Mouse (Mus musculus): ENCODE measurements around the gene Cdip1. TPM values are rescaled to one million over a fixed set of nuclear protein-coding genes. Genes with fewer than 3 reads are reported as not detected.

Cdip1 gene
- polyA plus RNA-seq, 1 experiment from 2014 or later = 82.0 TPM

GRCm38 (mm10) chr16:4713861-4714710, 76.0 kb downstream of the Cdip1 start:
- peaks cover 7% of the 10 kb centered on the region; the same call in 1 of the 2 replicates for H3K4me1 ChIP-seq (ENCODE audit: control insufficient read depth, insufficient read depth, low read length)
- no peak overlapping the region for H3K27ac ChIP-seq (ENCODE audit: low read length)
- WGBS = 84% methylated on average over 17 of the region's 17 CpGs
- H3K4me3 ChIP-seq (replicated peaks; ENCODE audit: low read length) = no peak overlapping the region
- no peaks in the 10 kb centered on the region for H3K36me3 ChIP-seq (ENCODE audit: control insufficient read depth, insufficient read depth, low read length)
- H3K9ac ChIP-seq (ENCODE audit: low read length) = no peak overlapping the region
- no peak for ATAC-seq (ENCODE audit: insufficient read depth, low FRiP score)
- no peak overlapping the region for H3K4me2 ChIP-seq (ENCODE audit: low read depth, low read length)
- H3K9me3 ChIP-seq (replicated peaks; ENCODE audit: control insufficient read depth, low read length) = no peaks in the 10 kb centered on the region
- H3K27me3 ChIP-seq (ENCODE audit: control insufficient read depth, insufficient read depth, low read length) = no peaks in the 10 kb centered on the region

GRCm38 (mm10) chr16:4711173-4711572, 78.9 kb downstream of the Cdip1 start:
- no peak overlapping the region for H3K4me2 ChIP-seq (ENCODE audit: low read depth, low read length)
- ATAC-seq (ENCODE audit: insufficient read depth, low FRiP score) = no peak
- H3K4me1 ChIP-seq (ENCODE audit: control insufficient read depth, insufficient read depth, low read length) = no peaks in the 10 kb centered on the region
- no peak overlapping the region for H3K9ac ChIP-seq (ENCODE audit: low read length)
- 89% methylated on average over 4 of the region's 4 CpGs for WGBS
- peaks cover 14% of the 10 kb centered on the region; the same call in 1 of the 2 replicates for H3K36me3 ChIP-seq (ENCODE audit: control insufficient read depth, insufficient read depth, low read length)
- no peaks in the 10 kb centered on the region for H3K27me3 ChIP-seq (ENCODE audit: control insufficient read depth, insufficient read depth, low read length)
- H3K4me3 ChIP-seq (replicated peaks; ENCODE audit: low read length) = no peak overlapping the region
- H3K9me3 ChIP-seq (replicated peaks; ENCODE audit: control insufficient read depth, low read length) = no peaks in the 10 kb centered on the region
- no peak overlapping the region for H3K27ac ChIP-seq (ENCODE audit: low read length)

- H3K27ac ChIP-seq (ENCODE audit: low read length) = no peak overlapping the region
- no peaks in the 10 kb centered on the region for H3K4me1 ChIP-seq (ENCODE audit: control insufficient read depth, insufficient read depth, low read length)
- H3K9me3 ChIP-seq (replicated peaks; ENCODE audit: control insufficient read depth, low read length) = no peaks in the 10 kb centered on the region
- H3K36me3 ChIP-seq (ENCODE audit: control insufficient read depth, insufficient read depth, low read length) = peaks cover 32% of the 10 kb centered on the region; the same call in 1 of the 2 replicates
- H3K4me3 ChIP-seq (replicated peaks; ENCODE audit: low read length) = no peak overlapping the region
- H3K27me3 ChIP-seq (ENCODE audit: control insufficient read depth, insufficient read depth, low read length) = no peaks in the 10 kb centered on the region
- no peak overlapping the region for H3K9ac ChIP-seq (ENCODE audit: low read length)
- no peak for ATAC-seq (ENCODE audit: insufficient read depth, low FRiP score)
- no peak overlapping the region for H3K4me2 ChIP-seq (ENCODE audit: low read depth, low read length)
- WGBS = 43% methylated on average over 4 of the region's 4 CpGs
These were observed 84.6 kb downstream of the Cdip1 start for GRCm38 (mm10) chr16:4705541-4705940.

- Histone ChIP-seq H3K4me3 (replicated peaks; ENCODE audit: low read length) (no peak overlapping the region), H3K27ac (ENCODE audit: low read length) (no peak overlapping the region), H3K9ac (ENCODE audit: low read length) (no peak overlapping the region), H3K4me1 (ENCODE audit: control insufficient read depth, insufficient read depth, low read length) (no peaks in the 10 kb centered on the region), H3K36me3 (ENCODE audit: control insufficient read depth, insufficient read depth, low read length) (peaks cover 36% of the 10 kb centered on the region; the same call in 1 of the 2 replicates), H3K9me3 (replicated peaks; ENCODE audit: control insufficient read depth, low read length) (no peaks in the 10 kb centered on the region), H3K27me3 (ENCODE audit: control insufficient read depth, insufficient read depth, low read length) (no peaks in the 10 kb centered on the region), H3K4me2 (ENCODE audit: low read depth, low read length) (no peak overlapping the region)
- ATAC-seq (ENCODE audit: insufficient read depth, low FRiP score) = no peak
- WGBS = 40% methylated on average over 1 of the region's 1 CpGs
These were observed 87.4 kb downstream of the Cdip1 start for GRCm38 (mm10) chr16:4702646-4703045.

GRCm38 (mm10) chr16:4701211-4701610, 88.9 kb downstream of the Cdip1 start:
- no peaks in the 10 kb centered on the region for H3K27me3 ChIP-seq (ENCODE audit: control insufficient read depth, insufficient read depth, low read length)
- no peak overlapping the region for H3K4me2 ChIP-seq (ENCODE audit: low read depth, low read length)
- no peak overlapping the region for H3K4me3 ChIP-seq (replicated peaks; ENCODE audit: low read length)
- H3K9ac ChIP-seq (ENCODE audit: low read length) = no peak overlapping the region
- no peaks in the 10 kb centered on the region for H3K9me3 ChIP-seq (replicated peaks; ENCODE audit: control insufficient read depth, low read length)
- no peaks in the 10 kb centered on the region for H3K4me1 ChIP-seq (ENCODE audit: control insufficient read depth, insufficient read depth, low read length)
- no peak overlapping the region for H3K27ac ChIP-seq (ENCODE audit: low read length)
- H3K36me3 ChIP-seq (ENCODE audit: control insufficient read depth, insufficient read depth, low read length) = peaks cover 37% of the 10 kb centered on the region; the same call in 1 of the 2 replicates
- ATAC-seq (ENCODE audit: insufficient read depth, low FRiP score) = no peak
- 86% methylated on average over 3 of the region's 3 CpGs for WGBS

Other genes with a start within 250 kb of the Cdip1 start
- gene Srl, start 248.5 kb downstream of the Cdip1 start, polyA plus RNA-seq (2015; fragmentation: Nextera tagmentation; extraction: Ambion mirVana) = 10.0 and 28.6 TPM in 2 replicates
- gene Tfap4, start 230.4 kb downstream of the Cdip1 start, polyA plus RNA-seq (2015; fragmentation: Nextera tagmentation; extraction: Ambion mirVana) = 16.1 and 17.0 TPM in 2 replicates
- 18.7 and 21.7 TPM in 2 replicates for gene Glis2, start 195.6 kb downstream of the Cdip1 start, polyA plus RNA-seq (2015; fragmentation: Nextera tagmentation; extraction: Ambion mirVana)
- 47.9 and 75.3 TPM in 2 replicates for gene Pam16, start 165.3 kb downstream of the Cdip1 start, polyA plus RNA-seq (2015; fragmentation: Nextera tagmentation; extraction: Ambion mirVana)
- gene Vasn, start 150.4 kb downstream of the Cdip1 start, polyA plus RNA-seq (2015; fragmentation: Nextera tagmentation; extraction: Ambion mirVana) = 18.3 and 18.4 TPM in 2 replicates
- gene Dnaja3, start 150.3 kb downstream of the Cdip1 start, polyA plus RNA-seq (2015; fragmentation: Nextera tagmentation; extraction: Ambion mirVana) = 73.1 and 76.6 TPM in 2 replicates
- gene Coro7, start 110.5 kb downstream of the Cdip1 start, polyA plus RNA-seq (2015; fragmentation: Nextera tagmentation; extraction: Ambion mirVana) = 19.7 and 20.6 TPM in 2 replicates
- gene Nmral1, start 70.9 kb downstream of the Cdip1 start, polyA plus RNA-seq (2015; fragmentation: Nextera tagmentation; extraction: Ambion mirVana) = 44.7 and 45.6 TPM in 2 replicates
- gene Hmox2, start 63.9 kb downstream of the Cdip1 start, polyA plus RNA-seq (2015; fragmentation: Nextera tagmentation; extraction: Ambion mirVana) = 83.3 and 85.2 TPM in 2 replicates
- gene 4930562C15Rik, start 45.1 kb upstream of the Cdip1 start, polyA plus RNA-seq (2015; fragmentation: Nextera tagmentation; extraction: Ambion mirVana) = 0.27 and 0.47 TPM in 2 replicates
- gene Ubald1, start 90.0 kb upstream of the Cdip1 start, polyA plus RNA-seq (2015; fragmentation: Nextera tagmentation; extraction: Ambion mirVana) = 31.5 and 36.3 TPM in 2 replicates
- gene Mgrn1, start 96.0 kb upstream of the Cdip1 start, polyA plus RNA-seq (2015; fragmentation: Nextera tagmentation; extraction: Ambion mirVana) = 81.1 and 87.7 TPM in 2 replicates
- 125 and 136 TPM in 2 replicates for gene Nudt16l1, start 148.5 kb upstream of the Cdip1 start, polyA plus RNA-seq (2015; fragmentation: Nextera tagmentation; extraction: Ambion mirVana)
- gene Anks3, start 173.9 kb upstream of the Cdip1 start, polyA plus RNA-seq (2015; fragmentation: Nextera tagmentation; extraction: Ambion mirVana) = 48.6 and 54.3 TPM in 2 replicates
- not detected in 2 replicates for gene Sept12, start 207.6 kb upstream of the Cdip1 start, polyA plus RNA-seq (2015; fragmentation: Nextera tagmentation; extraction: Ambion mirVana)
- 57.6 and 68.8 TPM in 2 replicates for gene Smim22, start 217.0 kb upstream of the Cdip1 start, polyA plus RNA-seq (2015; fragmentation: Nextera tagmentation; extraction: Ambion mirVana)
- gene Rogdi, start 223.3 kb upstream of the Cdip1 start, polyA plus RNA-seq (2015; fragmentation: Nextera tagmentation; extraction: Ambion mirVana) = 50.6 and 51.9 TPM in 2 replicates

Measured in stomach, embryonic 16.5 days (tissue).